Mouse (Mus musculus): Measurements from ENCODE around the gene Wtap. TPM values are rescaled to one million over a fixed set of nuclear protein-coding genes. Genes with fewer than 3 reads are reported as not detected.
A peak's percentile ranks its signal among the peaks of the same experiment; 100 is the strongest.
"Not testable (repeated sequence)": the region's sequence is repeated elsewhere in the genome, so short reads cannot be mapped to it uniquely, and the experiment has no call there.

The Wtap gene
- total RNA-seq, 2 experiments from 2014 or later, result 97.3 to 124 TPM

- ATAC-seq (replicated peaks; ENCODE audit: low FRiP score, poor library complexity, severe bottlenecking), result no peak
These were observed 20.1 kb downstream of the Wtap start for GRCm38 (mm10) chr17:12973851-12974250.

- ATAC-seq (replicated peaks; ENCODE audit: low FRiP score, poor library complexity, severe bottlenecking), result no peak
These were observed 26.8 kb downstream of the Wtap start for GRCm38 (mm10) chr17:12967173-12967572.

- no peak for ATAC-seq (replicated peaks; ENCODE audit: low FRiP score, poor library complexity, severe bottlenecking)
These were observed 30.5 kb downstream of the Wtap start for GRCm38 (mm10) chr17:12963476-12963875.

- ATAC-seq (replicated peaks; ENCODE audit: low FRiP score, poor library complexity, severe bottlenecking), result peak; percentile 97
These were observed 33.6 kb downstream of the Wtap start, which contains the start of gene Acat2 for GRCm38 (mm10) chr17:12960331-12960873. Acat2 (minus strand) TSS chr17:12960747.

- not testable (repeated sequence) for ATAC-seq (replicated peaks; ENCODE audit: low FRiP score, poor library complexity, severe bottlenecking)
These were observed 34.6 kb downstream of the Wtap start for GRCm38 (mm10) chr17:12959377-12959776.

- ATAC-seq (replicated peaks; ENCODE audit: low FRiP score, poor library complexity, severe bottlenecking), result no peak
These were observed 37.3 kb downstream of the Wtap start for GRCm38 (mm10) chr17:12956664-12957063.

GRCm38 (mm10) chr17:12949669-12950068 lies 44.3 kb downstream of the Wtap start:
- ATAC-seq (replicated peaks; ENCODE audit: low FRiP score, poor library complexity, severe bottlenecking), result no peak

- ATAC-seq (replicated peaks; ENCODE audit: low FRiP score, poor library complexity, severe bottlenecking), result no peak
These were observed 51.4 kb downstream of the Wtap start for GRCm38 (mm10) chr17:12942459-12943162.

GRCm38 (mm10) chr17:12941543-12942260 lies 52.3 kb downstream of the Wtap start:
- no peak for ATAC-seq (replicated peaks; ENCODE audit: low FRiP score, poor library complexity, severe bottlenecking)

- ATAC-seq (replicated peaks; ENCODE audit: low FRiP score, poor library complexity, severe bottlenecking), result peak; percentile 60; the same call in 1 of the 2 replicates
These were observed 53.7 kb downstream of the Wtap start, which contains the start of gene Acat3 for GRCm38 (mm10) chr17:12940151-12940805. Acat3 (minus strand) TSS chr17:12940600.

- ATAC-seq (replicated peaks; ENCODE audit: low FRiP score, poor library complexity, severe bottlenecking), result peak; percentile 60
These were observed 54.4 kb downstream of the Wtap start for GRCm38 (mm10) chr17:12939377-12940148.

- ATAC-seq (replicated peaks; ENCODE audit: low FRiP score, poor library complexity, severe bottlenecking), result no peak
These were observed 55.9 kb downstream of the Wtap start for GRCm38 (mm10) chr17:12938077-12938476.

- ATAC-seq (replicated peaks; ENCODE audit: low FRiP score, poor library complexity, severe bottlenecking), result no peak
These were observed 56.5 kb downstream of the Wtap start for GRCm38 (mm10) chr17:12937412-12937970.

GRCm38 (mm10) chr17:12935719-12936118 lies 58.2 kb downstream of the Wtap start:
- no peak for ATAC-seq (replicated peaks; ENCODE audit: low FRiP score, poor library complexity, severe bottlenecking)

- ATAC-seq (replicated peaks; ENCODE audit: low FRiP score, poor library complexity, severe bottlenecking), result not testable (repeated sequence)
These were observed 62.4 kb downstream of the Wtap start for GRCm38 (mm10) chr17:12931576-12931975.

GRCm38 (mm10) chr17:12925703-12926180 lies 68.2 kb downstream of the Wtap start:
- ATAC-seq (replicated peaks; ENCODE audit: low FRiP score, poor library complexity, severe bottlenecking), result no peak

- ATAC-seq (replicated peaks; ENCODE audit: low FRiP score, poor library complexity, severe bottlenecking), result no peak
These were observed 69.0 kb downstream of the Wtap start for GRCm38 (mm10) chr17:12925001-12925400.

GRCm38 (mm10) chr17:12921073-12921472 lies 72.9 kb downstream of the Wtap start:
- ATAC-seq (replicated peaks; ENCODE audit: low FRiP score, poor library complexity, severe bottlenecking), result no peak
